Mouse (Mus musculus): ENCODE results near the gene Serhl.

Gene Serhl

DNA sequence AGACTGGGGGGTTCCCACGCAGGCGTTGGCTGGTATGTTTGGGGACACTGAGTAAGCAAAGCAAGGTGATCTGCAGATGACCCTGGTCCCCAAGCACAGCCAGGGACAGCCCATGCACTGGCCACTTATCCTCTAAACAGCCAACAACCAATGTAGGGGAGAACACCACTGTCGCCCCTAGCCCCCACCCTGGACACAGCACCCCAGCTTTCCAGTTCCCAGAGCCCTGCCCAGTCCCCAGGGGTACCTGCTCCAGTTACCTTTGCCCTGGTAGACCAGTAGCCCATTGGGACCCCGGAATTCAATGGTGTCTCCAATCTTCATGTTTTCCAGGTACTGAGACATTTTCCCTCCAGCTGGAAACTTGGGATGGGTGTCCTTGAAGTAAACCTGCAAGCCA, 71.3 kb downstream of the Serhl start:
- in situ Hi-C loops (cut with MboI; ENCODE audit: low sequenced_read_pairs) = no loop called here

DNA sequence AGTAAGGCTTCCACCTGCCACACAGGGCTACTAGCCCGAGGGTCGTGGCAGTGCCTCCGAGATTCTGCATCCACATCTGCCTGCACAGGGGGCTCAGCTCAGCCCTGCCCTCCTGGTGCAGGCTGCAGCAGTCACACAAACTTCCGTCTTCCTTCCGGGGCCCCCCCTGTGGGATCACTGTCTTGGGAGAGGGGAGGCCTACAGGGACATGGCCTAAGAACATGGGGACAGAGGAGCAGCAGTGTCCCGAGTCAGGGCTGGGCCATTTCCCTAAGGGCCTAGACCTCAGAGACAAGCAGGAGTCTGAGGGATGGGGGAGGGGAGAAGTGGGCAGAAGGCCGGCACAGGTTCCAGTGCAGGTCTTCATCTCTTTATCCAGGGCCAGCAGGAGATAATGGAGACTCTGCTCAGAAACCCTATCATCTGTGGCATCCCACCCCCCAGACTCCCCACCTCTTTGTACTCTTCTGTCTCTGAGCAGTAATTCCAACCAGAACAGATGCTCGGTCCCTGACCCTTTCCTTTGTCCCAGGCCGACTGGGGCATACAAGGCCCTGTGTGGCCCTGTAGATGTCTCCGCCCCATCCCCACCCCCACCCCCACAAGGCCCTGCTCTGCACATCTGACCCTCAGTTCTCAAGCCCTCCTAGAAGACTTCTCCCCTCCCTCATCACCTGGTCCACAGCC, 71.9 kb downstream of the Serhl start:
- in situ Hi-C loops (cut with MboI; ENCODE audit: low sequenced_read_pairs) = no loop called here

DNA sequence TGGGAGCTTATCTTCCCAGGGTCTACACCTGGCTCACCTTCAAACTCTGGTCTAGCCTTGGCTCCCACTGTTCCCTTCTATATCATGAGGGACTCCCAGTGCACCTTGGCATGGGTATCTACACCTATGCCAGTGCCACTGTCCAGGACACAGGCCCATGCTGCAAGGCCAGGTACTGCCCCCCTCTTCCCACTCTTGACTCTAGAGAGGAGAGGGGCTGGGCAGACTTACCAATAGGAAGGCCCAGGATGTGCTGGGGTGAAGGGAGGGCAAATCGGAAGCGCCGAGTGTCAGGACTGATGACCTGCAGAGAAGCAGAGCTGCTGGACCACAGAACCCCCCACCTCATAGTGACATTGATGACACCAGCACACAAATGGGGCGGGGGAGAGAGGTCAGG, 72.7 kb downstream of the Serhl start:
- in situ Hi-C loops (cut with MboI; ENCODE audit: low sequenced_read_pairs) = no loop called here

- in situ Hi-C loops (cut with MboI; ENCODE audit: low sequenced_read_pairs) = no loop called here
These were observed 73.6 kb downstream of the Serhl start for GRCm38 (mm10) chr15:83162818-83163485.

GRCm38 (mm10) chr15:83164971-83165471, 75.7 kb downstream of the Serhl start:
- in situ Hi-C loops (cut with MboI; ENCODE audit: low sequenced_read_pairs) = no loop called here

DNA sequence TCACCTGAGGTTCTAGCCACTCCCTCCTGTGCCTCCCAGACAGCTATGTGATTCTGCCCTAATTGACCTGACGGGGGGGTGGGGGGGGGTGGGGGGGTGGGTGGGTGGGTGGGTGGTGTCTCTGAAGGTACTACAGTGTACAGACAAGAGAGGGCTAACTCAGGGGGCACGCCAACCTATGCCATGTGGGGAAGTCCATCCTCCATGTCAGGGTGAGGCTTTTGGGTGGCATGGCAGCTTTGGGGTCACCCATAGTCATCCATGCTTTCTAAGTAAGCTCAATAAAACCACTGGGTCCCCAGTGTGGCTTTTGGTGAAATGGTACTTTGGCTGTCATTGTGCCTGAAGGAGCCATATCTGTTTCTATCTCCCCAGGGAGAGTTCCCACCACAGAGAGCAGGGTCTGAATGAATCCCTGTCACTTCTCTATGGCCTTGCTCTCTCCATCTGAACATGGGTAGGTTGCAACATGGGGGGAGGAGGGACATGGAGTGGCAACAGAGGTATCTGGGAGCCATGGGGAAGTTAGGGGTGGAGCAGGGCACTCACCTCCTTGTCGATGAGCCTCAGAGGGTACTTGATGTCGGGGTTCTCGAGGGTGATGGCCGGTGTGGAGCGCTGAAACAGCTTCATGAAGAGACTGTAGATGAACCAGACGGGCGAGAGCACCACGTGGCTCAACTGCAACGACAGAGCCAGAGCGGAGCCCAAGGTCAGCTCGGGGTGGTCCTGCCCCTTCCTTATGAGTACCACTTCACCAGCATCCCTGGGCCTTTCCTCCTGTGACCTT, 76.4 kb downstream of the Serhl start:
- in situ Hi-C loops (cut with MboI; ENCODE audit: low sequenced_read_pairs) = no loop called here
